Mouse (Mus musculus) midbrain, embryonic 16.5 days (tissue): ENCODE results near the gene Vps39. TPM values are rescaled to one million over a fixed set of nuclear protein-coding genes. Genes with fewer than 3 reads are reported as not detected.

ENCODE experiments used
- ATAC-seq: fragments of 200-750 bp; cut with Nextera tagmentation; 2 replicates; pipeline ENCODE4 v1.8.0; 2017; ENCODE audit warnings: moderate TSS enrichment
- H3K27ac ChIP-seq: fragments of 300-500 bp; sonication (generic); 2 replicates; pipeline ENCODE4 v1.5.1; 2014; ENCODE audit warnings: mild to moderate bottlenecking, low read length, mixed read lengths
- H3K27me3 ChIP-seq: fragments of 300-500 bp; sonication (generic); 2 replicates; pipeline ENCODE4 v1.6.1; 2014; ENCODE audit warnings: low read depth, low read length, mixed read lengths; ENCODE audit not compliant: control insufficient read depth, insufficient read depth
- H3K36me3 ChIP-seq: fragments of 300-500 bp; sonication (generic); 2 replicates; pipeline ENCODE4 v1.6.1; 2014; ENCODE audit warnings: mild to moderate bottlenecking, low read length, moderate library complexity, mixed read lengths; ENCODE audit not compliant: control insufficient read depth, insufficient read depth
- H3K4me1 ChIP-seq: fragments of 300-500 bp; sonication (generic); 2 replicates; pipeline ENCODE4 v1.6.1; 2014; ENCODE audit warnings: mild to moderate bottlenecking, low read length, mixed read lengths; ENCODE audit not compliant: control insufficient read depth, insufficient read depth
- H3K4me2 ChIP-seq: fragments of 300-500 bp; sonication (generic); 2 replicates; pipeline ENCODE4 v1.6.1; 2014; ENCODE audit warnings: mild to moderate bottlenecking, low read length, mixed read lengths
- H3K4me3 ChIP-seq: fragments of 300-500 bp; sonication (generic); 2 replicates; pipeline ENCODE4 v1.5.1; 2014; ENCODE audit warnings: low read depth, mild to moderate bottlenecking, low read length, moderate library complexity, mixed read lengths
- H3K9ac ChIP-seq: fragments of 300-500 bp; sonication (generic); 2 replicates; pipeline ENCODE4 v1.6.1; 2014; ENCODE audit warnings: low read depth, low read length, mixed read lengths
- H3K9me3 ChIP-seq: fragments of 300-500 bp; sonication (generic); replicated peaks from 2 replicates; pipeline ENCODE4 v1.6.1; 2014; ENCODE audit warnings: mild to moderate bottlenecking, low read length, mixed read lengths; ENCODE audit not compliant: control insufficient read depth, poor library complexity, severe bottlenecking
- WGBS: fragments of 180-500 bp; shearing (Covaris S2); extraction: QIAGEN DNeasy Blood & Tissue Kit; methylation state at CpG from one replicate; pipeline ENCODE4 v1.1.7; 2014; 5-methylcytosine and 5-hydroxymethylcytosine counted together
- polyA plus RNA-seq: library from polyadenylated mRNA; unstranded; fragments of >200 nt; fragmentation: Nextera tagmentation; extraction: Ambion mirVana; gene quantifications from 2 replicates; pipeline ENCODE4 v1.2.1, GENCODE M21; 2015

Gene Vps39
- polyA plus RNA-seq, 1 experiment from 2014 or later, result 48.9 TPM

DNA sequence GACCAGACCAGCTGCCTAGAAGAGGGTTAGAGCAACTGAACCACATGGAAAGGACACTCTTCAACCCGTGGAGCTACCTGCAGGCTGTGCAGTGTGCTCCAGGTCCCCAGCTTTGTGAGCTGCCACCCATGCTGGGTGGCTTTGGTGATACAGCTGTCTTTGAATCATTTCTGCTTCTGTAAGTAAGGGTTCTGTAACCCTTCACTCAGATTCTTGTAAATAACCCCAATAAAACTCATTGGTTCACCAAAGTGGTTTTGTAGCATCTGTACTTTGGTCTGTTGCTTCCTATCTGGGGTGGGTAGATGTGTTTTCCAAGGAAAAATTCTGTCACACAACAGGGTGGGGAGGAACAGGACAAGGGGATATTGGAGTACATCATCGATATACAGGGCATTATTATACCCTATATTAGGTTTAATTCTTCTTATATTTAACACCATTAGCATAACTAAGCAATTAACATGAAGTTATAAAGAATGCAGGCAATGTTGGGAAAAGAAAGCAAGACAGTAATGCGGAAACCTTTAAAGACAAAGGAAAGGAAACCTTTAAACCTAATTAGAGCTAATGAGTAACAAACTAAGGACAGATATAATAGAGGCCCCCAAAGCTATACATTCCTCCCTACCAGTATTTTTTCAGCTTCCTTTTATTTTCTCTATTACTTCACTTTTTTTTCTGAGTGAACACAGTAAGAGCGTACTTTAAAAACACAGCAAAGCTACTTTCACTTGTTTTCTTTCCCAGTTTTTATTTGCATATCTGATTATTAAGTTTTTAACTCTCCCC lies 14.7 kb upstream of the Vps39 start:
- ATAC-seq, result no peak
- no peak overlapping the region for H3K4me3 ChIP-seq
- H3K27me3 ChIP-seq, result no peaks in the 10 kb centered on the region
- H3K4me2 ChIP-seq, result no peak overlapping the region
- H3K9me3 ChIP-seq, result no peaks in the 10 kb centered on the region
- WGBS, result 96% methylated on average over 4 of the region's 4 CpGs
- H3K36me3 ChIP-seq, result peaks cover 27% of the 10 kb centered on the region
- no peaks in the 10 kb centered on the region for H3K4me1 ChIP-seq
- H3K9ac ChIP-seq, result no peak overlapping the region
- no peak overlapping the region for H3K27ac ChIP-seq

DNA sequence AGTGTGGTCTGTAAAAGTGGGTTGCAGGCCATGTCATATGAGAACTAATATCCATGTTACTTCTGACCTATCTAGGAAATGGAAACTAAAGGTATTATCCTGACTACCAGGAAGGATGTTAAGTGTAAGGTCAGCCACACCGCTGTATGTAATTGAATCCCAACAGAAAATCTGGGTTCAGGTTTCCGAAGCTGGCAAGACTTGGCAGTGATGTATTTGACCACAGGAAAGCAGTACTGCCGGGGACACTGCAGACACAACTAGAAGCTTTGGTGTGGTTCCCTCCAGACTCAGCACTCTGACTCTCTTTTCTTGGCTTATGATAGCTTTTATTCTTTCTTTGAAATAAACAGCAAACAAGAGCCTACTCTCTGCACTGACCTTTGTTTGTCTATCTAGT lies 13.6 kb upstream of the Vps39 start:
- no peak for ATAC-seq
- Histone ChIP-seq H3K9me3 (no peaks in the 10 kb centered on the region), H3K4me3 (no peak overlapping the region), H3K27me3 (no peaks in the 10 kb centered on the region), H3K9ac (no peak overlapping the region), H3K36me3 (peaks cover 31% of the 10 kb centered on the region), H3K4me2 (no peak overlapping the region), H3K27ac (no peak overlapping the region), H3K4me1 (no peaks in the 10 kb centered on the region)
- WGBS, result 96% methylated on average over 3 of the region's 3 CpGs

DNA sequence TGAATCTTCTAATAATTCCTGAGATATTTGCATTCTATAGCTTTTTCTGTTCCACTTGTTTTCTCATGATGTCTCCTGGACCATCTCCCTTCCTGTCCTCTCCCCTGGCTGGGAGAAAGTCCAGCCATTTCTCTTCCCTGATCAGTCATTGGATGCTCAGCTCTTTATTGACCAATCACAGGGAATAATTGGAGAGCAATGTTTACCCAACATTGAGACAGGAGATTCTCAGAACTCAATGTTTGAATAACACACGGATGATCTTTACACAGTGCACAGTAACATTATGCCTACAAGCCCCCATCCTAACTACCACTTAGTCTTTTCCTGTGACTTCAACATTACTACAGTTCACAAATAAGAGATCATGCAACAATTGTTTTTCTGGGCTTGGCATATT lies 7.5 kb upstream of the Vps39 start:
- H3K9me3 ChIP-seq, result no peaks in the 10 kb centered on the region
- no peak overlapping the region for H3K4me3 ChIP-seq
- H3K27ac ChIP-seq, result no peak overlapping the region
- H3K36me3 ChIP-seq, result peaks cover 20% of the 10 kb centered on the region
- H3K9ac ChIP-seq, result no peak overlapping the region
- H3K27me3 ChIP-seq, result no peaks in the 10 kb centered on the region
- H3K4me1 ChIP-seq, result no peaks in the 10 kb centered on the region
- WGBS, result 83% methylated on average over 1 of the region's 1 CpGs
- no peak overlapping the region for H3K4me2 ChIP-seq
- ATAC-seq, result no peak

DNA sequence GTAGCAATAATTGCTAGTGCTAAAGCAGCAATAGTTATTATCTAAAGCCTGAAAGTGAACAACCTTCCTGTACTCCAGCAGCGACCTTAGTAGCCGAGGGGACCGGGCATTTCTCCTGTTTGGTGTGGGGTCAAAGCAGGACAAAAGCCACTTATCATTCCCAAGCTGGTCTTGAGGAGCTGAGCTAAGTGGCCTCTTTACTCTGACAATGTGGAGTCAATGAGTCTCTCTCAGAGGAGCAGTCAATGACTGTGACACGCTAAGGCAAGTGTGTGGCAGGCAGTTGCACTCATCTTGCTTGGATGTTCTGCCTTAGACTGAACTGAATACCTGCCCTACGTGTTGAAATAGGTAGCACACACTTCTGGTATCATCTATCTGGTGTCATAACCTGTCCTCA lies 1.6 kb downstream of the Vps39 start:
- H3K4me3 ChIP-seq, result no peak overlapping the region
- ATAC-seq, result no peak
- no peak overlapping the region for H3K9ac ChIP-seq
- WGBS, result 79% methylated on average over 5 of the region's 5 CpGs
- H3K4me2 ChIP-seq, result no peak overlapping the region
- H3K27ac ChIP-seq, result no peak overlapping the region
- H3K27me3 ChIP-seq, result no peaks in the 10 kb centered on the region
- H3K36me3 ChIP-seq, result peaks cover 13% of the 10 kb centered on the region
- peaks cover 17% of the 10 kb centered on the region for H3K4me1 ChIP-seq
- H3K9me3 ChIP-seq, result no peaks in the 10 kb centered on the region

DNA sequence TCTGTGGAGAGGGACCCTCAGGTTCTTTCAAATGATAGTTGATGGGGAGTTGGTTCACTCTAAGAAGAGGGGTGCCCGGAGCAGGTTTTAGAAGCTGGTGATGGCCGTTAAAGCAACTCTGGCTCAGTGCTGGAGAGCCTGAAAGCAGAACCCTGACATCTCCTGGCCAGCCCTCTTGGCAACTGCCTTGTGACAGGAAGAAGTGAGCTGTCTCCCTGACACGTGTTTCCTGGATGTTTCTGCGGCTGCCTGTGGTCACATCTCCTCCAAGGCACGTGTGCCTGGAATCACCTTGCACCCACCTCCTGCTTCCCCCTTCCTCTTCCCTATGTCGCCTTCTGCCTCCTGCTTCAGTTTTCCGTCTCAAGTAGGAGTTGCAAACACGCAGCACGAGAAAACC lies 4.8 kb downstream of the Vps39 start:
- Histone ChIP-seq H3K4me3 (no peak overlapping the region), H3K9me3 (no peaks in the 10 kb centered on the region), H3K4me1 (peaks cover 17% of the 10 kb centered on the region), H3K9ac (no peak overlapping the region), H3K27ac (no peak overlapping the region), H3K27me3 (no peaks in the 10 kb centered on the region), H3K4me2 (no peak overlapping the region), H3K36me3 (peaks cover 26% of the 10 kb centered on the region)
- no peak for ATAC-seq
- WGBS, result 85% methylated on average over 9 of the region's 9 CpGs

DNA sequence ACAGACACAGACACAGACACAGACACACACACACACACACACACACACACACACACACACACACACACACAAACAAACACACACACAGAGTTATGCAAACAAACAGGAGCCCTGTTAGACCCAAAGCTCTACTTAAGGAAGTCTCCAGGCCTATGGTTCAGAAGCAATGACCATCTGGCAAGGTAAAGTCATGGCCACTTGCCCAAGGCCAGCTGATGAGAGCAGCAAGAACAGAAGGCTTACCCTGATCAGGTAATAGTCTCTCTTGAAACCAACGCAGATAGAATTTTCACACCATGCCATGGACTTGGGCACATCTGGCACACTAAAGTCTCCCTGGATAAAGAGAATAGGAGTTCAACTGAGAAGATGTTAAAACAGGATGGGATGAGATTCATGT lies 11.2 kb downstream of the Vps39 start:
- H3K27ac ChIP-seq, result no peak overlapping the region
- H3K9me3 ChIP-seq, result no peaks in the 10 kb centered on the region
- ATAC-seq, result no peak
- H3K27me3 ChIP-seq, result no peaks in the 10 kb centered on the region
- WGBS, result 92% methylated on average over 1 of the region's 1 CpGs
- H3K9ac ChIP-seq, result no peak overlapping the region
- H3K4me1 ChIP-seq, result no peaks in the 10 kb centered on the region
- H3K4me3 ChIP-seq, result no peak overlapping the region
- no peak overlapping the region for H3K4me2 ChIP-seq
- peaks cover 48% of the 10 kb centered on the region for H3K36me3 ChIP-seq

DNA sequence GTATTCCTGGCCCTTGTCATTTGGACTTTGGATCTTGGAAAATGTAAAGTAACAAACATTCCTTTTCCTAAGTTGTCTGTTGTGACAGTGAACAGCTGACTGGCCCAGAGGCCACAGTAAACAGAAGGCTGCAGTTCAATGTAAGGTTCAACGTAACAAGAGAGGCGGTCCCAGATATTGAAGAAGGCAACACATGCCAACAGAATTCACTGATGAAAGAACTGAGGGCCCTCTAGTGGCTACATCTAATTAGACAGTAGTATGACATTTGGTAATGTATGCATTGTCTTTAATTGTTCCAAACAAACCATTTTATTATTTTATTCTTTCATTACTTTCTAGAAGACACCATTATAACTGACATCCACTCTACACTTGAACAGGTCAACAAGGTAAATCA lies 15.1 kb downstream of the Vps39 start:
- no peaks in the 10 kb centered on the region for H3K27me3 ChIP-seq
- H3K4me2 ChIP-seq, result no peak overlapping the region
- 82% methylated on average over 2 of the region's 2 CpGs for WGBS
- H3K9me3 ChIP-seq, result no peaks in the 10 kb centered on the region
- no peaks in the 10 kb centered on the region for H3K4me1 ChIP-seq
- no peak for ATAC-seq
- no peak overlapping the region for H3K4me3 ChIP-seq
- H3K9ac ChIP-seq, result no peak overlapping the region
- peaks cover 42% of the 10 kb centered on the region for H3K36me3 ChIP-seq
- no peak overlapping the region for H3K27ac ChIP-seq

DNA sequence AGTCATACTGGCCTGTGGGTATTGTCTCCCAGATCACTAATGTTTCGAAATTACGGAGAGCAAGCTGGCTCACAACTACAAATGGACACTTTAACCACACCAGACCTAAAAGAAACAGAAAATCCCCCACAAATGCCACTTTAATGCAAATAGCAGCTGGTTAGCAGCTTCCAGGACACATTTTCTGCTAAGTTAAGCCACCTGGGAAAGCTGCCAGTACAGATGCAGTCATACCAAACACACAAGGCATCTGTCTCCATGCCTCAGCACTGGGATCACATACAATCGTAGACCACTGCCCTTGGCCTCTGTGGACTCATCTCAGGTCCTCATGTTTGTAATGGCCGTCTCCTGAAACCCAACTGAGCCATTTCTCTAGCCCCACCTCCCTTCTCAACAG lies 21.4 kb downstream of the Vps39 start:
- H3K9ac ChIP-seq, result no peak overlapping the region
- 89% methylated on average over 4 of the region's 4 CpGs for WGBS
- no peak overlapping the region for H3K4me3 ChIP-seq
- no peaks in the 10 kb centered on the region for H3K27me3 ChIP-seq
- ATAC-seq, result no peak
- no peaks in the 10 kb centered on the region for H3K4me1 ChIP-seq
- H3K27ac ChIP-seq, result no peak overlapping the region
- H3K36me3 ChIP-seq, result peaks cover 40% of the 10 kb centered on the region
- H3K4me2 ChIP-seq, result no peak overlapping the region
- no peaks in the 10 kb centered on the region for H3K9me3 ChIP-seq

DNA sequence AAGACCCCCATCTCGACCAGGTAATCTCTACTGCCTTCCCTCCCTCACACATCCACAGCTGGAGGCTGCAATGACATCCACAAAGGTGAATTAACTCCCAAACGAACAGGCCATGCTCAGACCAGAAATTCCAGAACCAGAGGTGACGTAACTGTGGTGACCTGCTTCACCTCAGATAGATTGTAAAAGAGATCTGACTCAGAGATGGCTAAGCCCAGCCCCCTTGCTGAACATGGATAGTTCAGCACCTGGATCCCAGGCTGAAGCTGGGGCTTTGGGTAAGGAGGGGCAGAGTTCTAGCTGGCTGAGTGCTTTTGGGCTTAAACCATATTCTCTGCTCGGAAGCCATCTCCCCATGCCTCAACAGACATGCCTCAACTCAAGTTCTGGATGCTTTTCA lies 37.9 kb downstream of the Vps39 start:
- no peak overlapping the region for H3K4me2 ChIP-seq
- no peak for ATAC-seq
- H3K4me3 ChIP-seq, result no peak overlapping the region
- no peaks in the 10 kb centered on the region for H3K9me3 ChIP-seq
- 73% methylated on average over 4 of the region's 4 CpGs for WGBS
- no peaks in the 10 kb centered on the region for H3K27me3 ChIP-seq
- no peak overlapping the region for H3K9ac ChIP-seq
- H3K36me3 ChIP-seq, result peaks cover 22% of the 10 kb centered on the region
- no peak overlapping the region for H3K27ac ChIP-seq
- no peaks in the 10 kb centered on the region for H3K4me1 ChIP-seq
